Mouse (Mus musculus): Measurements from ENCODE around the gene Spsb2.

DNA sequence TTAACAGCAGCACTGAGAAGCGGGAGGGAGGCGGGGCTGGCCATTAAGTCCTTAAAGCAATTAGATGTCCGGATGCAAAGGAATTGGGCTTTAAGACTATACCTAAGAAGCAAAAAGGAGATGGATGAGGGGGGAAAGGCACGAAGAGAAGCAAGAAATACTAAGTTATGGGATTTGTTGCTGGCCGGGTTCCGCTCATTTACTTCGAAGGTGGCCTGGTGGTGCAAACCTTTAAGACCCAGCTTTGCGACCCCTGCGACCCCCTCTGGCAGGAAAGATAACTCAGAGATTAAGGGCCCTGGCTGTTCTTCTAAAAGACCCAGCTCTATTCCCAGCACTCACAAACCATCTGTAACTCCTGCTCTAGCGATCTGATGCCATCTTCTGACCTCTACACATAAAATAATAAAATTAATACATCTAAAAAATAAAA lies 28.5 kb upstream of the Spsb2 start:
- TF ChIP-seq GATA1 (IDR thresholded peaks at IDR 0.05; ENCODE audit: low read length) (no peak), TAL1 (IDR thresholded peaks at IDR 0.05; ENCODE audit: low read length) (no peak)
